Comparison of ENCODE assay signal across 8 mouse cellular contexts in the genomic region with DNA sequence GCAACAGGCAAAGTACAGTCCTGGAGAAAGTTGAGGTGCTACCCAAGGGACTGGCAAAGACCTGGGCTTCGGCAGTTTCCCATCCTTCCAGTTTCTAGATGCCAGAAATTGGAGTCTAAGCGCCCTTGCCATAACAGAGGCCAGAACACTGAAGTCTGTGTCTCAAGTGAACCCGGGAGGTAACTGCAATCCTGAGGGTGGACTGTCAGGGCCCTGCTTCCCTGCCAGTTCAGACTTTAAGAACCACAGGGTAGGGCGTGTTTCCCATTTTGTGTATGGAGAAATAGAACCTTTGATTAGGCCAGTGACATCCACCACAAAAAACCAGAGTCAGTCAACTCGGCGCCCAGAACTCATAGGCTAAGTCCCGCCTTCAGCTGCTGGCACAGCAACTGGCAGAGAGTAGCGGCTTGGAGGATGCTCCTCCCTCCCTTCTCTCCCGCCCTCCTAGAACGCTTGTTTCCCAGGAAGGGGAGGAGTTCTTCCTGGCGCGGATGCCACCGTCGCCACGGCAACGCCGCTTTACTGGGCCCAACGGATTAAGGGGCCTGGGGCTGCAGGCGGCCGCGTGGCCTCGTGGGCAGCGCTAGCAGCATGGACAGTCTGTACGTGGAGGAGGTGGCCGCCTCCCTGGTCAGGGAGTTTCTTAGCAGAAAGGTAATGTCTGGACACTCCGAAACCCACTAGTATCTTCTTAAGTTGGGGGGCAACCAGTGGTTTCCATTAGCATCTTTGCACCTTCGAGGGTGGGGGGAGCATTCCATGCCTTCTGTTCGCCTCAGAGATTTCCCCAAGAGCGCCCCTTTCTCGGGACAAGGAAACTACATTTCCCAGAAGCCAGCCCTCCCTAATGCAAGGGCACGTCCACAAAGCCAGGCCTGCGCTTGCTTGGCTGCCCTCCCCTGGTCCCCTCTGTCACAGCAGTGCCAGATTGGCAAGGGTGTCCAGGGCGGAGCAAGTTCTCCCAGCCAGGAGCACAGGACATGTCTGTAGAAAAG. TPM values are rescaled to one million over a fixed set of nuclear protein-coding genes. Genes with fewer than 3 reads are reported as not detected.
DNase-seq lines count a peak whose midpoint lies in the region; ATAC-seq lines count a peak whose summit lies in the region.

A gene (plus strand): TSS at position 471 of the 998 bp plus-strand sequence.

- ATAC-seq in megakaryocyte, adult 5-6 weeks (ENCODE audit: poor library complexity, severe bottlenecking) = peak; percentile 89

- intact Hi-C loops in gastrocnemius, postnatal 14 days (cut with DNase I; ENCODE audit: low total_unique reads) = no loop called here

- DNase-seq in adrenal gland, adult 2 months = peak; percentile 93
- peak; percentile 97 for DNase-seq in embryo, embryonic 11 days
- peak; percentile 91 for DNase-seq in gastrocnemius, postnatal 14 days
- DNase-seq in induced T-regulatory cell, adult 2 months (ENCODE audit: low read depth) = peak; percentile 46
- DNase-seq in left cerebral cortex, adult 8-10 months (ENCODE audit: low spot score in 2 of 2) = peak; percentile 70 to 90
- peak; percentile 95 for DNase-seq in right cerebral cortex, postnatal 10 days (ENCODE audit: low spot score in 2 of 2)
- peak; percentile 75 for DNase-seq in urinary bladder, postnatal 25 days (ENCODE audit: low spot score)

RNA-seq across cellular contexts. Expression of the gene that starts here (rescaled TPM):
- 1 to 10 TPM; 2.9 to 5.6 TPM for total RNA-seq in adrenal gland, adult 2 months (2021)
- 5.5 and 5.9 TPM in 2 replicates for polyA plus RNA-seq in adrenal gland, adult 2 months (2012; rRNA removed)
- 1 to 10 TPM; 2.6 to 3.7 TPM for total RNA-seq in gastrocnemius, postnatal 14 days (2021)
- total RNA-seq in left cerebral cortex, adult 8-10 months (2022) = 10 to 100 TPM in 3 of 4 experiments, 1 to 10 TPM in 1; 9.1 to 12.6 (median 10.6) TPM
- total RNA-seq in megakaryocyte, adult 5-6 weeks (2015) = 0.27 and 0.54 TPM in 2 replicates
- 0.26 and 1.1 TPM in 2 replicates for total RNA-seq in megakaryocyte, adult 5-6 weeks (2017)

Comparison
In these comparisons a context has a peak if more than half of its experiments do, and no peak if none do; other contexts are left out.
1. Peak in every context shown above with its lines: DNase-seq and ATAC-seq.
2. DNase-seq: peak in every context shown above with its lines; median percentile 97 in embryo, embryonic 11 days; 95 in right cerebral cortex, postnatal 10 days; 93 in adrenal gland, adult 2 months; 91 in gastrocnemius, postnatal 14 days; 80 in left cerebral cortex, adult 8-10 months; 75 in urinary bladder, postnatal 25 days; 46 in induced T-regulatory cell, adult 2 months.